Mouse (Mus musculus) adrenal gland, postnatal 36 days (tissue): ENCODE results near the gene Slc22a14. TPM values are rescaled to one million over a fixed set of nuclear protein-coding genes. Genes with fewer than 3 reads are reported as not detected.
"Not testable (repeated sequence)": the region's sequence is repeated elsewhere in the genome, so short reads cannot be mapped to it uniquely, and the experiment has no call there.

Source experiments
- DNase-seq, 2 experiments: peaks; one replicate each; pipeline ENCODE4 v3.0.0; 2021; ENCODE audit warnings: mixed read lengths in 1 of 2
- total RNA-seq, 2 experiments: library from RNA; stranded (reverse); gene quantifications; 2 replicates each; pipeline ENCODE4 v1.2.3; 2021

The Slc22a14 gene
- total RNA-seq, 2 experiments from 2014 or later, result not detected

GRCm38 (mm10) chr9:119322289-119323259 is 42.8 kb downstream of the Slc22a14 start, which contains the start of gene Oxsr1:
Gene Oxsr1 (minus strand): TSS chr9:119322427.
- DNase-seq, result peak; percentile 99

DNA sequence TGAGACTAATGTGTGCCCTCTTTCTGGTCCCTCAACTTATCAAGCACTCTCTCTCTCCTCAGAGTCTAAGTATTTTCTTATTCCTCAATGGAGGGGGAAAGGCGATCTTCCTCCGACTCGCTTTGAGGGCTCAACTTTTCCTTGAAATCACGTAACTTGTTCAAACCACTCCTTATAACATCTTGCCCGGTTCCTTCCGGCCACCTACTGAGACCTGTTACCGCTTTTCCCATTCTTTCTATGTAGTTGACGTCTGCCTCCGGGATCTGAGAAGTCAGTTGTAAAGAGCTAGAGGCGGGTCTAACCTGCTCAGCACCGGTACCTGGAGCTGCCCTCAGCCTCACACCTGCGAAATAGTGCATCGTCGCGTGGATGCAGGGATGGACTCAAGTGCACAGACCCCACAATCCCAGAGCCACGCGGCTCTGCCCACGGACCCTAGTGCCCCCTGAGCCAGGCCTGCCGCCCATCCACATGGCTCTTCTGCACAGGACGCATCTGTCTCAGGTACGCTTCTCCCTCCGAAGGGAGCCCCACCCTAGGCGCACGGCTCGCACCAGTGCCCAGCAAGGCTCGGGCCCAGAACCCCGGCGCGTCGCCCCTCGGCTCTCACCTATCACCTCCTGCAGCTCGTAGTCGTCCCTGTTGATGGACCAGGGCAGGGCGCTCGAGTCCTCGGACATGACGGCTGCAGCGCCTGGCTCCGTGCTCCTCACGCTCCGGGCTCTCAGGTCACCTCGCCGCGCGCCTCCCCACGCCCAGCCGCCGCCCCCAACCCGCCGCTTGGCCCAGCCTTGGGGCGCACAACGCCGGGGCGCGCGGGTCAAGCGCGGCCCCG is 43.7 kb downstream of the Slc22a14 start:
- no peak for DNase-seq

DNA sequence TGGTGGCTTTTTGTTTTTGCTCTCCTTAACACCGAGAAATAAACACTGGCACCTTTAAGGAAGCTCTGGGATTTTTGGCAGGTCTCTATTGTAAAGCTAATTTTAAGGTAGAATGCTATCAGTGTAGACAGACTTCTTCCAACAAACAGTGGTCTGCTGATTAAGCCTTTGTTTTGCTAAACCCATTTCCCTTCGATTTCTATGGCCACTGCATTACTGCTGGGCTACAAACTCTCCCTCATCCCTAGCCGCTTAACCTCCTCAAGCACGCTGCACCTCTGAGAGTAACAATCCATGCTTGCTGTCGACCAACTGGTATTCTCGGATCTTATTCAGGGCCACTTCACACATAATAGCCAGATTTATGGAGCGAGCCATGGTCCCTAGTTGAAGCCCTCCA is 44.4 kb downstream of the Slc22a14 start:
- DNase-seq, result no peak

DNA sequence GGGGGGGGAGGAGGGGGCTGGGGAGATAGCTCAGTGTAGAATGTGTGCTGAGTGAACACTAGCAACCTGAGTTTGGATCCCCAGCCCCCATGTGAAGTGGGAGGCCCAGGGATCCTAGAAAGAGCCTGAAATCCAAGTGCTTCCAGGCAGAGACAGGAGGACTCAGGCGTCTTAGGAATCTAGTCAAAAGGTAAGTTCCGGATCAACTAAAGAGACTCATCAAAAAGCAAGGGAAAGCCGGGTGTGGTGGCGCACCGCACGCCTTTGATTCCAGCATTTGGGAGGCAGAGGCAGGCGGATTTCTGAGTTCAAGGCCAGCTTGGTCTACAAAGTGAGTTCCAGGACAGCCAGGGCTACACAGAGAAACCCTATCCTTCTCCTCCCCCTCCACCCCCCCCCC is 44.9 kb downstream of the Slc22a14 start:
- no peak for DNase-seq

DNA sequence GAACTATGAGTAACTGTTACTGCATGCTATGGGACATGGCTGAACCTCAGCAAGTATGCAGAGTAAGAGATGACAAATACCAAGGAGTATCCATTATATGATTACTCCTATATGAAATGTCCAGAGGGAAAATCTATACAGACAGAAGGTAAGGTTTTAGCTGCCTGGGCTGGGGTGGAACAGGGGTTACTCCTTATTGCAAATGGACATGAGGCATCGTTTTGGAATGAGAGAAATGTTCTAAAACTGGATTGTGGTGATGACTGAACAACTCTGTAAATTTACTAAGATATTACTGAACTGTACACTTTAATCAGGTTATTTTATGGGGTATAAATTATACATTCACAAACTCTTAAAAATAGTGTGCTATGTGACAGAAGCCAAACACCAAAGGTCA is 46.5 kb downstream of the Slc22a14 start:
- no peak for DNase-seq

- DNase-seq, result no peak
Observed at GRCm38 (mm10) chr9:119313096-119313495, 52.3 kb downstream of the Slc22a14 start.

DNA sequence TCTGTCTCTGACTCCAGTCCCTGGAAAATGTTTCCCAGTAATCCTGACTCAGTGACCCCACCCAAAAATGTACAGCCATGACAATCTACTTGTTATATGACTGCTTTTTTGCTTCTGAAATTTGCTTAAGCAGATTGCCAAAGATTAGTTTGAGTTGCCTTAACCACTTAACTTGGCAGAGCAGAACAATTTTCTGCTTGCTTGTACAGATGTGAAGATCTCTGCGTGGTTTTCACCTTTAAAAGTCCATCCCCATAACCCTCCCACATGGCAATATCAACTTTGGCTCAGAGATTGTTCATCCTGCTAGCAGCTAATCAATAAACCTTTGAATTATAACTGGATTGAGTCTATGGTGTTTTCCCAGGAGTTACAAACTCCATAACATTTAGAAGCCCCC is 56.3 kb downstream of the Slc22a14 start:
- DNase-seq, result no peak

DNA sequence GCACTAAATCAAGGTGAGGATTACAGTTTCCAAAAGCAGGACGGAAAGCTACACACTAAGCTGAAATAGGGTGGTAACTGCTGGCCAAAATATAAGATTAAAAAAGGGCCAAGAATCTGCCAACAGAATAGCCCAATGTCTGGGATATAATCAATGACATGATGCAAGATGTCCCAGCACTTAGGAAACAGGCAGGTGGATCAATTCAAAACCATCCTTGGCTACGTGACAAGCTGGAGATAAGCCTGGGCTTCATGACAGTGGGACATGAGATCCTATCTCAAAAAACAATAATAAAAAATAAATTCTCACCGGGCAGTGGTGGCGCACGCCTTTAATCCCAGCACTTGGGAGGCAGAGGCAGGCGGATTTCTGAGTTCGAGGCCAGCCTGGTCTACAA is 59.5 kb downstream of the Slc22a14 start:
- no peak for DNase-seq

DNA sequence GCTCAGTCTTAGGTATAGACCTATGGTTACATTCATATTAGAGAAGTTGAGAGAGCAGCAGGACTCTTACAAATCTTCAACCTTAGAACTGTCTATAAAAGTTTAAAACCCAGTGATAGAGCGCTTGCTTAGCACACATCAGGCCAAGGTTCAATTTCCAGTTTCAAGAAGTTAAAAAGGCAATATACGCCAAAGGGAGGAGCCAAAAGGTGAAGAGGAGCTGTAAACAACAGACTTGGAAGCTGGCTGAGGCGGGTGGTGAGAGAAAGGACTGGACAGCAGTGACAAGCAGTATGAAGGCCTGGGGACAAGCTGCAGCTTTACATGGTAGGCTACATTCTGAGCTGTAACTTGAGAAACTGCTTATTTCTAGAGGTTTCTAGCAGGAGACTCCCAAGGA is 66.8 kb downstream of the Slc22a14 start:
- no peak for DNase-seq

- DNase-seq, result no peak
Observed at GRCm38 (mm10) chr9:119297696-119298095, 67.7 kb downstream of the Slc22a14 start.

DNA sequence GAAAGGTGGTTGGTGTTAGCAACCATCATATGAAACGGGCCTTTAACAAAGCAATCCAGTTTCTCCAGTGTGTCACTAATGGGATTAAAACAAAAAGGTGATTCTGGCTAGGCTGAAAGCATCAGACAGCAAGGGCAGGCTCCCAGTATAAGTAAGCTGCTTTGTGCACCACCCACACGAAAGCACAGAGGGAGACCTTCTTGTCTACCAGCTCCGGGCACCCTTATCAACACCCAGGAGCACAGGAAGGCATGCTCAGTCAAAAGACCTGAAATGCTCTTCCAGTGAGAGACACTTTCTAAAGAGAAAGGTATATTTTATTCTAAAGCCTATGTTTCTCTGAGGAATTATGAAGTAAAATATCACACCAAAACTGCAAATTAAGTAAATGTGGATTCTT is 74.6 kb downstream of the Slc22a14 start:
- DNase-seq, result no peak

- no peak for DNase-seq
Observed at GRCm38 (mm10) chr9:119280894-119281682, 84.3 kb downstream of the Slc22a14 start.

DNA sequence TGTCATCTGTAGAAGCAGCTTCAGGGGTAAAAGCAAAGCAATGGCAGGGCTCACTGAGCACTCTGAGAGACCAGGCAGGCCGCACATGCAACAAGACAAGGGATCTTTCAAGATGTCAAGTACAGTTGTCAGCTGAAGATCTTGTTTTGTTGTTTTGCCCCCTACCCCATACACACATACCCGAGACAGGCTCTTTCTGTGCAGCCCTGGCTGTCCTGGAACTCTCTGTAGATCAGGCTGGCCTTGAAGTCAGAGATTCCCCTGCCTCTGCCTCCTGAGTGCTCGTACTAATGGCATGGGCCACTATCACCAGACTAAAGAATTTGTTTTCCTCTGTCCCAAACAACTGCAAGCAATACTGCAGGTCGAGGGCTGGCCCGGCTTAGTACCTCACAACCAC is 87.3 kb downstream of the Slc22a14 start:
- no peak for DNase-seq

DNA sequence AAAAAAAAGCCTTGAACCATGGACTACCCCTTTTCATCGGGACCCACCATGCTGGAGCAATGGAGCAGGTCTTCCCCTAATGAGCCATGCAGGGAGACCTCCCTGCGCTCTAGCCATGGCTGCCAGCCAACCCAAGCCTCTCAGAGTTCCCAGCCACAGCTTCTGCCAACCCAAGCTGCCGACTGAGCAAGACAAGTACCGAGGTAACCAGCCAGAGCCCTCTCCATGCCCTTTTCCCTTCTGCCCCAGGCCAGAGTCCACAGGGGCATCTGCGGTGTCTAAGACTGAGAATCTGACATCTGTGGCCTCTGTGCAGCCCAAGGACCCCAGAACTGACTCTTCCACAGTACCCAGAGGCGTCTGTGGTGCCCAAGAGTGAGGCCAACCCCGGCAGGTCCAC is 89.0 kb downstream of the Slc22a14 start:
- peak in 1 of 2 experiments; percentile 35 for DNase-seq

GRCm38 (mm10) chr9:119274814-119275213 is 90.5 kb downstream of the Slc22a14 start:
- DNase-seq, result not testable (repeated sequence)

DNA sequence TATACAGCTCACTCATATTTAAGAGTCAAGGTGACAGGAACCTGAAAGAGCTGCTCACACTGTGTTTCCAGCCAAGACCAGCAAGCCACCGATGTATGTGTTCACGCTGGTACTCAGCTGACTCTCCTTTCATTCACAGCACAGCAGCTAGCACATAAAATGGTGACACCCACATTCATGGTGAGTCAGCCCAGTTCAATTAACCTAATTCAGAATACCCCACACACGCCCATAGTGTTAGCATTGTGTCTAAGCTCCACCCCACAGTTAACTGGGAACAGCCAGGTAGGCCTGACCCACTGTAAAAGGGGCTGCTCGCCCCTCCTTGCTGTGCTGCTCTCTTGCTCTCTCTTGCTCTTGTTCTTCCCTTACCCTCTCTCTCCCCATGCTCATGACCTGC is 93.9 kb downstream of the Slc22a14 start:
- no peak for DNase-seq

GRCm38 (mm10) chr9:119268588-119269145 is 96.7 kb downstream of the Slc22a14 start:
- no peak for DNase-seq

DNA sequence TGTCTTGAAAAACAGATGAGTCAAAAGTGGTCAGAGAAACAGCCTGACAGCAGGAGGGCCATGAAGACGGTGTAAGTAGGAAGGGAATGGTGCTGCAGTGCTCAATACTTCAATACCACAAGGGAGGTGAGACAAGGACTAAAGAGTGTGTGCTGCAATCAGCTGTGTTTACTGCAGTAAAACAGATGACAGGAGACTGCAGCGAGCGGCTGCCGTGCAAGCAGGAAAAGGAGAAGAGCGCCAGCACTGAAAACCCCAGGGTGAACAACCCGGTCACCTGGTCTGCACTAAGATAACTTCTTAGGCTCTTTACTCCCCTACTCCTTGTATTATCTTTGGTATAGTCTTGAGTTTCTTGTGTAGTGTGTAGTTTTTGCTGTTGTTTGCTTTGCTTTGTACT is 97.2 kb downstream of the Slc22a14 start:
- DNase-seq, result no peak

DNA sequence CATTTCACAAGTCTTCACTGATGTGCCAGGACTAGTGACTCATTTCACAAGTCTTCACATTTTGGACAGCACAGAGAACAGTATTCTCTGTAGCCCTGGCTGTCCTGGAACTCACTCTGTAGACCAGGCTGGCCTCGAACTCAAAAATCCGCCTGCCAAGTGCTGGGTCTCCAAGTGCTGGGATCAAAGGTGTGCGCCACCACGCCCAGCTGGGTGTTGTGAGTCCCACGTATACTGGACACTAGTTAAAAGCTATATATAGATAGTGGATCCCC is 99.3 kb downstream of the Slc22a14 start:
- DNase-seq, result not testable (repeated sequence)

DNA sequence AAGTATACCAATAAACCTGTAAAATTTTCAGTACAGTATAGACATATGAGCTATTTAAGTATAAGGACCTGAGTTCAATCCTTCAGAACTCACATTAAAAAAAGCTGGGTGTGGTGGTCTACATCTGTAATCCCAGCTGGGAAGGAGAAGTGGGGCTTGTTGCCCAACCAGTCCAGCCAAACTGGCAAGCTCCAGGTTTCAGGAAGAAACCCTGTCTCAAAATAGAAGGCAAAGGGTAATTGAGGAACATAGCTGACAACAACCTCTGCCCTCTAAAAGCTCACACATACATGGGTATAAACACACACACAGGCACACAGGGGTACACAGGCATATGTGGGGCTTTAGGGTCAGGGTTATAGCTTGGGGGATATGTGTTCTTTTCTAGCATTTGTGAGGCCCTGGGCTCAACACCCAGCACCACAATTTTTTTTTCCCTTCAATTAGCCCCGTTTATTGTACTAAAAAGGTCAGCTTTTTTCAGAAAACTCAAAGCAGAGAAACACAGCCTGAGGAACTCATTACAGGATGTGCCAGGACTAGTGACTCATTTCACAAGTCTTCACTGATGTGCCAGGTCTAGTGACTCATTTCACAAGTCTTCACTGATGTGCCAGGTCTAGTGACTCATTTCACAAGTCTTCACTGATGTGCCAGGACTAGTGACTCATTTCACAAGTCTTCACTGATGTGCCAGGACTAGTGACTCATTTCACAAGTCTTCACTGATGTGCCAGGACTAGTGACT is 99.8 kb downstream of the Slc22a14 start:
- not testable (repeated sequence) for DNase-seq

- no peak for DNase-seq
Observed at GRCm38 (mm10) chr9:119263067-119263466, 102.3 kb downstream of the Slc22a14 start.
